Comparison of ENCODE assay signal across 9 mouse cellular contexts in genomic region chr6:97276366-97276765, GRCm38 (mm10). TPM values are rescaled to one million over a fixed set of nuclear protein-coding genes. Genes with fewer than 3 reads are reported as not detected.
DNase-seq lines count a peak whose midpoint lies in the region; TF ChIP-seq lines count a peak whose summit lies in the region.
"Had no signal": no experiment of that assay in that cellular context is flagged by ENCODE, and none has a peak within 500 bp of the region (broad histone marks: within the 10 kb centered on the region; RNA-seq: fewer than 3 reads in every experiment).

No protein-coding gene starts in this region.

- peak; percentile 43 for DNase-seq in kidney, adult 9 months
- DNase-seq in kidney, adult 8-10 months: no peak
- DNase-seq in brain, embryonic 14.5 days (ENCODE audit: low read depth): peak; percentile 71
- DNase-seq in heart, adult 9 months (ENCODE audit: low spot score in 2 of 2): peak; percentile 71 to 86
- peak; percentile 56 for DNase-seq in lung, postnatal 10 days
- DNase-seq in thymus, postnatal 25 days: no peak
- no peak for DNase-seq in left cerebral cortex, adult 9 months (ENCODE audit: low spot score in 2 of 2)
- DNase-seq in testis, postnatal 10 days (ENCODE audit: low spot score): no peak

- no peak for TF ChIP-seq POLR2A in brain, embryonic 14.5 days (IDR thresholded peaks at IDR 0.05; ENCODE audit: borderline replicate concordance, extremely low read depth, insufficient read depth, insufficient read length, poor library complexity, severe bottlenecking)

- no peak for TF ChIP-seq CTCF in brain, embryonic 14.5 days (IDR thresholded peaks at IDR 0.05; ENCODE audit: borderline replicate concordance, extremely low read depth, insufficient read depth, insufficient read length)

RNA-seq across cellular contexts. Expression of gene Lmod3, which starts 23.8 kb away (rescaled TPM):
- 0.05 and 0.09 TPM in 2 replicates for polyA plus RNA-seq in brain, embryonic 14.5 days (2012; rRNA removed)
- polyA plus RNA-seq: small intestine, adult 2 months had no signal

Comparison
In these comparisons a context has a peak if more than half of its experiments do, and no peak if none do; other contexts are left out.
1. DNase-seq: peak in kidney, adult 9 months (single experiment), brain, embryonic 14.5 days (single experiment), heart, adult 9 months (2 of 2) and lung, postnatal 10 days (single experiment); none in kidney, adult 8-10 months (0 of 2), thymus, postnatal 25 days (single experiment), left cerebral cortex, adult 9 months (0 of 2) and testis, postnatal 10 days (single experiment).